Mouse (Mus musculus) liver, adult 2 months (tissue): ENCODE data around the gene Ctsr. TPM values are rescaled to one million over a fixed set of nuclear protein-coding genes. Genes with fewer than 3 reads are reported as not detected.
"Not testable (repeated sequence)": the region's sequence is repeated elsewhere in the genome, so short reads cannot be mapped to it uniquely, and the experiment has no call there.

Source experiments
- DNase-seq: peaks from one replicate; pipeline ENCODE4 v3.0.0-alpha.2; 2011; ENCODE audit warnings: low read depth, low spot score; ENCODE audit errors: extremely low read depth
- H3K27ac ChIP-seq: fragments of 200-500 bp; replicated peaks from 2 replicates; pipeline ENCODE4 v1.5.1; 2012; ENCODE audit warnings: low read depth, mild to moderate bottlenecking, control low read depth, inconsistent platforms, low read length; ENCODE audit not compliant: insufficient read depth
- H3K27me3 ChIP-seq: fragments of 200-500 bp; 2 replicates; pipeline ENCODE4 v1.6.1; 2012; ENCODE audit warnings: mild to moderate bottlenecking, moderate library complexity, low read length, inconsistent platforms; ENCODE audit not compliant: control insufficient read depth, insufficient read depth
- H3K36me3 ChIP-seq: fragments of 200-500 bp; 2 replicates; pipeline ENCODE4 v1.6.1; 2012; ENCODE audit warnings: low read length, inconsistent platforms; ENCODE audit not compliant: control insufficient read depth, insufficient read depth
- H3K4me1 ChIP-seq: fragments of 200-500 bp; 2 replicates; pipeline ENCODE4 v1.6.1; 2011; ENCODE audit warnings: low read length; ENCODE audit not compliant: control insufficient read depth, insufficient read depth
- H3K4me3 ChIP-seq: fragments of 200-500 bp; 2 replicates; pipeline ENCODE4 v1.5.1; 2011; ENCODE audit warnings: low read depth, mild to moderate bottlenecking, control low read depth, low read length, moderate library complexity; ENCODE audit not compliant: insufficient read depth
- H3K79me2 ChIP-seq: fragments of 200-500 bp; 2 replicates; pipeline ENCODE4 v1.6.1; 2012; ENCODE audit warnings: inconsistent platforms, mild to moderate bottlenecking, low read length, moderate library complexity; ENCODE audit not compliant: control insufficient read depth, insufficient read depth
- H3K9ac ChIP-seq: fragments of 200-500 bp; 2 replicates; pipeline ENCODE4 v1.6.1; 2012; ENCODE audit warnings: low read depth, mild to moderate bottlenecking, control low read depth, inconsistent platforms, low read length
- CTCF ChIP-seq: fragments of 200-500 bp; IDR thresholded peaks from 2 replicates; pipeline ENCODE4 v1.5.1; 2011; ENCODE audit warnings: low read depth, low read length, control low read depth
- POLR2A ChIP-seq: fragments of 200-500 bp; IDR thresholded peaks from 2 replicates; pipeline ENCODE4 v1.6.1; 2011; ENCODE audit warnings: low read length, control low read depth; ENCODE audit not compliant: insufficient read depth; ENCODE audit errors: extremely low read depth
- WGBS: fragments of 180-500 bp; shearing (Covaris S2); methylation state at CpG from one replicate; pipeline ENCODE4 v1.1.7; 2018; 5-methylcytosine and 5-hydroxymethylcytosine counted together
- polyA plus RNA-seq: library from polyadenylated mRNA; depleted of rRNA; stranded (reverse); fragments of >200 nt; gene quantifications from 2 replicates; pipeline ENCODE4 v1.2.3, GENCODE M21; 2012; rRNA removed
- total RNA-seq: library from RNA; depleted of rRNA; stranded (reverse); fragments of >200 nt; gene quantifications from 2 replicates; pipeline ENCODE4 v1.2.3, GENCODE M21; 2014; rRNA removed

The Ctsr gene
- not detected in 2 replicates for total RNA-seq
- polyA plus RNA-seq: not detected in 2 replicates

DNA sequence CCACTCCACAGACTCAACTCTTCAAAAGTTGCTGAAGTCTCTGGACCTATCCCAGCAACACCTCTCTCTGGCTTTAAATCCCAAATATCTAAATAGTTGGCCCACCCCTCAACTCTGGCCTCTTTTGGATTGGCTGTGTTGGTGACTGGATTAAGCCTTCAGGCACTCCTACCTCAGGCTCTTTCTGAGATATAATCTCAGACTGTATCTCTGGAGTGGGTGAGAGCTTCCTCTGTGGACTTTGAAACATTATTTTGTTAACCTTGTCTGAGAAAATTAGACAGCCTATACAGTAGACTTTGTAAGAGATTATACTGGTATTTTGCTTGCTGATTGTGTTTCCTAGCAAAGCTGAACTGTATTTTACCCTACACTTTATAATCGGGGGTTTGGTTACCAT is at the start of gene Ctsr:
Gene Ctsr, minus strand, starts transcription at position 101 of the 400 bp plus-strand sequence.
- H3K79me2 ChIP-seq: no peaks in the 10 kb centered on the region
- TF ChIP-seq CTCF (no peak), POLR2A (no peak)
- H3K27ac ChIP-seq: no peak within 1 kb of the TSS
- no peak for DNase-seq
- H3K4me3 ChIP-seq: no peak within 1 kb of the TSS
- no peaks in the 10 kb centered on the region for H3K4me1 ChIP-seq
- H3K9ac ChIP-seq: no peak within 1 kb of the TSS
- 78% methylated on average over 1 of the region's 1 CpGs for WGBS
- no peaks in the 10 kb centered on the region for H3K27me3 ChIP-seq
- no peaks in the 10 kb centered on the region for H3K36me3 ChIP-seq

- TF ChIP-seq CTCF: no peak
- TF ChIP-seq POLR2A: no peak
- no peak within 1 kb of the TSS for H3K27ac ChIP-seq
- H3K79me2 ChIP-seq: no peaks in the 10 kb centered on the region
- no peak within 1 kb of the TSS for H3K9ac ChIP-seq
- WGBS: 75% methylated on average over 3 of the region's 3 CpGs
- H3K27me3 ChIP-seq: no peaks in the 10 kb centered on the region
- no peak for DNase-seq
- no peaks in the 10 kb centered on the region for H3K4me1 ChIP-seq
- no peak within 1 kb of the TSS for H3K4me3 ChIP-seq
- no peaks in the 10 kb centered on the region for H3K36me3 ChIP-seq
These were observed 39.3 kb upstream of the Ctsr start, which contains the start of gene Cts6 for GRCm38 (mm10) chr13:61203310-61203709. TSS of gene Cts6 (minus strand) at chr13:61203410.

GRCm38 (mm10) chr13:61185151-61185933 is 21.3 kb upstream of the Ctsr start:
- H3K27ac ChIP-seq, H3K9ac ChIP-seq, H3K36me3 ChIP-seq, H3K27me3 ChIP-seq, H3K4me3 ChIP-seq, DNase-seq, H3K79me2 ChIP-seq, H3K4me1 ChIP-seq: not testable (repeated sequence)
- WGBS: 67% methylated on average over 5 of the region's 5 CpGs

DNA sequence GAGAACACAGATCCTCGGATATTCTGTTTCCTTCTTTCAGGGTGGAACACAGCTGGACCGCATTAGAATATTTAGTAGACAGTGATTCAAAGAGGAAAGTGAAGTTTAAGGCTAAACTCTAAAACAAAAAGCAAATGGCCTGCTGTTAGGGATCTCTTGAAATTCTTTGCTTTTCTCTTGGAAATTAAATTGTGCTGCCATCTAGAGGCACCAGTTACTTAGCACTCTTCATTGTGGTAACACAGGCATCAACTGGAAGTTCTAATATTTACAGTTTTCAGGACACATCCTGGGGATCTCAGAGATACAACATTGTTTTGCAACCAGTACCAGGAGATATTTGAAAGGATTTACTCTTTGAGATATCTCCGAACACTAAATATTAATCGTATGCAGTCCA is 566 bp upstream of the Ctsr start:
- H3K9ac ChIP-seq: no peak overlapping the region

More for the DNA sequence above, 566 bp upstream of the Ctsr start:
- 76% methylated on average over 4 of the region's 4 CpGs for WGBS
- H3K27me3 ChIP-seq: no peaks in the 10 kb centered on the region
- no peaks in the 10 kb centered on the region for H3K79me2 ChIP-seq
- H3K4me1 ChIP-seq: no peaks in the 10 kb centered on the region
- no peak overlapping the region for H3K27ac ChIP-seq
- no peaks in the 10 kb centered on the region for H3K36me3 ChIP-seq
- DNase-seq: no peak
- no peak for TF ChIP-seq CTCF
- no peak for TF ChIP-seq POLR2A
- no peak overlapping the region for H3K4me3 ChIP-seq

Other genes with a start within 250 kb of the Ctsr start
- not detected in 2 replicates for gene Gm49393, start 228.7 kb downstream of the Ctsr start, total RNA-seq
- gene Gm49393, start 228.7 kb downstream of the Ctsr start, polyA plus RNA-seq: not detected in 2 replicates
- 2.1 and 3.4 TPM in 2 replicates for gene Gm49391, start 227.7 kb downstream of the Ctsr start, total RNA-seq
- 0.51 and 0.61 TPM in 2 replicates for gene Gm49391, start 227.7 kb downstream of the Ctsr start, polyA plus RNA-seq
- 3.9 and 5.7 TPM in 2 replicates for gene Ctla2a, start 227.6 kb downstream of the Ctsr start, total RNA-seq
- 0.22 and 0.93 TPM in 2 replicates for gene Ctla2a, start 227.6 kb downstream of the Ctsr start, polyA plus RNA-seq
- not detected in 2 replicates for gene Tpbpa, start 222.3 kb downstream of the Ctsr start, total RNA-seq
- not detected in 2 replicates for gene Tpbpa, start 222.3 kb downstream of the Ctsr start, polyA plus RNA-seq
- gene Ctsj, start 158.3 kb downstream of the Ctsr start, total RNA-seq: not detected in 2 replicates
- not detected in 2 replicates for gene Ctsj, start 158.3 kb downstream of the Ctsr start, polyA plus RNA-seq
- gene Ctsq, start 123.6 kb downstream of the Ctsr start, total RNA-seq: not detected in 2 replicates
- gene Ctsq, start 123.6 kb downstream of the Ctsr start, polyA plus RNA-seq: not detected in 2 replicates
- not detected in 2 replicates for gene Cts6, start 39.2 kb upstream of the Ctsr start, total RNA-seq
- not detected in 2 replicates for gene Cts6, start 39.2 kb upstream of the Ctsr start, polyA plus RNA-seq
- gene Cts8, start 91.1 kb upstream of the Ctsr start, total RNA-seq: not detected in 2 replicates
- gene Cts8, start 91.1 kb upstream of the Ctsr start, polyA plus RNA-seq: not detected in 2 replicates
- gene Gm49398, start 124.6 kb upstream of the Ctsr start, total RNA-seq: not detected in 2 replicates
- gene Gm49398, start 124.6 kb upstream of the Ctsr start, polyA plus RNA-seq: not detected in 2 replicates
- not detected in 2 replicates for gene Cts7, start 193.9 kb upstream of the Ctsr start, total RNA-seq
- not detected in 2 replicates for gene Cts7, start 193.9 kb upstream of the Ctsr start, polyA plus RNA-seq